Mouse (Mus musculus): ENCODE data around the gene Zswim3. TPM values are rescaled to one million over a fixed set of nuclear protein-coding genes. Genes with fewer than 3 reads are reported as not detected.
"Not testable (repeated sequence)": the region's sequence is repeated elsewhere in the genome, so short reads cannot be mapped to it uniquely, and the experiment has no call there.

Gene Zswim3
- polyA plus RNA-seq, 1 experiment = 18.0 TPM

DNA sequence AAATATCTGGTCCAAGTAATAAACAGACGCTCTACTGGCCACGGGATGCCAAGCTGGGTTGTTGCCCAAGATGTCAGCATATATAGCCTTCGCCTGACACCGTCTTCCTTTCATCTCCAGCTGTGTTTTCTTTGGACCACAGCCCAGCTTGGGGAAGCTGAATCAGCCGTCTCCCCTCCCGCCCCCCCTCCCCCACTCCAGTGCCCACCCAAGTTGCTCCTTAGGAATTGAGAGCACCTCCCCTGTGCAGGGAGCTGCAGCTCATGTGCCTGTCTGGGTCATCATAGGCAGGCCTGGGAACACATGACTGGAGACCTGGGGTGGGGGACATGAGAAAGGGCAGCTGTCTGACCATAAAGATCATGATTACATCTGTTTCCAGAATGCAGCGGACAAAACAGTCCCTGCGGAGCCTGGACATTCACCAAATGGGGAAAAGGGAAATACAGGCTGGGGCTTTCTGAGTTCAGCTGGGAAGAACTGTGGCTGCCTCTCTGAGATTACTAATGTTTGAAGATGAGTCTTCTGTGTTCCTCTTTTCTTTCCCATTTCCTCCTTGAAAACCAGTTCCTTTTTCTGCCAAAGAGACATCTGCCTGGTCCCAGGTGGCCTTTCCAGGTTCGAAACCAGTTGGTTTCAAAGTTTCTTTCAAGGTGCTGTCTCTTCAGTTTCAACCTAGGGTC, 57.4 kb downstream of the Zswim3 start:
- H3K27me3 ChIP-seq (ENCODE audit: control insufficient read depth, insufficient read depth, low read length) = no peaks in the 10 kb centered on the region
- H3K4me1 ChIP-seq (ENCODE audit: control insufficient read depth, insufficient read depth, low read length) = peaks cover 5% of the 10 kb centered on the region
- H3K36me3 ChIP-seq (ENCODE audit: control insufficient read depth, insufficient read depth, low read length) = no peaks in the 10 kb centered on the region
- TF ChIP-seq CTCF (IDR thresholded peaks at IDR 0.05; ENCODE audit: control insufficient read depth, insufficient read depth, insufficient replicate concordance, low read depth, low read length) (no peak), POLR2A (IDR thresholded peaks at IDR 0.05; ENCODE audit: control insufficient read depth, low read depth, low read length) (no peak)
- H3K27ac ChIP-seq (ENCODE audit: control insufficient read depth, insufficient read depth, low read depth, low read length) = peak overlapping the region; percentile 72
- no peak overlapping the region for H3K4me3 ChIP-seq (ENCODE audit: control insufficient read depth, low read depth, low read length)

DNA sequence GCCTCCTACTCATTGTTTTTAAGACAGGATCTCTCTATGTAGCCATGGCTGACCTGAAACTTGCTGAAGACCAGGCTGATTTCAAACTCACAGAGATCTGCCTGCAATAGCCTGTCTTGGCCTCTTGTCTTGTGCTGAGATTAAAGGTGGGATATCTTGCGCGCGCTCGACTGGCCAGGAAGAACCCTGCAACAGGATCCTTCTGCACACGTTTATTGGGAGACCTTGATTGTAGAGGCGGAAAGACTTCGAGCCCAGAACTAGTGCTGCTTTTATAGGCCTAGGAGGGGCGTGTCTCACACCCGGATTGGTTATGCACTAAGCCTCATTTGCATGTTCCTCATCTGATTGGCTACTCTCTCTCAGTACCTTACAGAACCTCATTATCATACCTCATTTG, 58.5 kb downstream of the Zswim3 start:
- not testable (repeated sequence) for H3K36me3 ChIP-seq (ENCODE audit: control insufficient read depth, insufficient read depth, low read length); H3K27me3 ChIP-seq (ENCODE audit: control insufficient read depth, insufficient read depth, low read length); H3K4me3 ChIP-seq (ENCODE audit: control insufficient read depth, low read depth, low read length); H3K27ac ChIP-seq (ENCODE audit: control insufficient read depth, insufficient read depth, low read depth, low read length)
- peaks cover 10% of the 10 kb centered on the region for H3K4me1 ChIP-seq (ENCODE audit: control insufficient read depth, insufficient read depth, low read length)

DNA sequence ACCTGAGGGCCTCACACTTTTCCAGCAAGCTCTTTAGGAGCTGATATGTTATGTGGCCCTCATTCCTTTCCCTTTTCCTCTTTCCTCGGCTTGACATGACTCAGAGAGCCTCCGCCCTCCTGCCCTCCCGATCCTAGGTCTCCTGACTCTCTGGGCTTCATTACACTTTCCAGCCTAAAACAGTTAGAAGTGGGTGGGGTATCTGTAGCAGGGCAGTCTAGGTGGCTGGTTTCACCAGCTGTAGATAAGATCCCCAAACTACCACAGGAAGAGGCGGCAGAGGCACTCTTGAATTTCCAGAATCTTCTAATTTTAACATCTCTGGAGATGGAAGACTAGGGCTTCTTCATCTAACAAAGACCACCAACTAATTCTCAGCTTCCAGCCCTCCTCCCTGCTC, 59.7 kb downstream of the Zswim3 start:
- Histone ChIP-seq H3K27ac (ENCODE audit: control insufficient read depth, insufficient read depth, low read depth, low read length) (no peak overlapping the region), H3K36me3 (ENCODE audit: control insufficient read depth, insufficient read depth, low read length) (no peaks in the 10 kb centered on the region), H3K4me3 (ENCODE audit: control insufficient read depth, low read depth, low read length) (no peak overlapping the region), H3K27me3 (ENCODE audit: control insufficient read depth, insufficient read depth, low read length) (no peaks in the 10 kb centered on the region), H3K4me1 (ENCODE audit: control insufficient read depth, insufficient read depth, low read length) (peaks cover 10% of the 10 kb centered on the region)
- no peak for TF ChIP-seq CTCF (IDR thresholded peaks at IDR 0.05; ENCODE audit: control insufficient read depth, insufficient read depth, insufficient replicate concordance, low read depth, low read length)
- TF ChIP-seq POLR2A (IDR thresholded peaks at IDR 0.05; ENCODE audit: control insufficient read depth, low read depth, low read length) = no peak

DNA sequence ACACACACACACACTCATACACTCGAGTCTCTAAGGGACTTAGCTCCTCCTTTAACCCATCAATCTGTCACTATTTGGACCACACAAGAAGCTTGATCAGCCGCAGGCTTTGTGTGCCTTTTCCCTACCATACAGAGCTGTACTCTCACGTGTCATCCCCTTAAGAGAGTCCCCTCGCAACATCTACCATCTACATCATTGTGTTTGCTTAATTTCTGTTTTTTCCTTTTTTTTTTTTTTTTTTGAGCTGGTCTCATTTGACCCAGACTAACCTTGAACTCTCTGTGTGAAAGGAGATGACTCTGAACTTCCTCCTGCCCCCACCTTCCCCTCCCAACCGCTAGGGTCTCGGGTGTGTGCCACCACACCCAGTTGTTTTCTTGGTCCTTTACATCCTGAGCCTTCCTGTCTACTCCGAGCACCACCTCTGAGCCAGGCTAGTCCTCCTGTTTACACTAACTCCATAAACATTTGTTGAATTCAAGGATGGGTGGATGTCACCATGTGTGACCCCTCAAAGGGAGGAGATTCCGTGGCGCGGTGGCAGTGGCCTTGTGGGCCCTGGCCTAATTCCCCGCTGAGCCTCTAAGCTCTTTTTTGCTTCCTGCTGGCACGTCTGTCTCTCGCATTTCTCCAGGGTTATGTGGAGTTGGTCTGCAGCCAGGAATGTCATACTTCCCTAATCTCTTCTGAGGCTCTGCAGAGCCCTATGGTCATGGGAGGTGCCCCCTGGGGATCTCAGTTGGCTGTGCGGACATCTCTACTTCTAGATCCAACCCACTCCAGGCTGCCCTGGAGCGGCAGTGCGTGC, 62.0 kb downstream of the Zswim3 start:
- Histone ChIP-seq H3K27me3 (ENCODE audit: control insufficient read depth, insufficient read depth, low read length) (no peaks in the 10 kb centered on the region), H3K36me3 (ENCODE audit: control insufficient read depth, insufficient read depth, low read length) (no peaks in the 10 kb centered on the region), H3K4me1 (ENCODE audit: control insufficient read depth, insufficient read depth, low read length) (peaks cover 10% of the 10 kb centered on the region), H3K27ac (ENCODE audit: control insufficient read depth, insufficient read depth, low read depth, low read length) (peak overlapping the region; percentile 63), H3K4me3 (ENCODE audit: control insufficient read depth, low read depth, low read length) (no peak overlapping the region)
- TF ChIP-seq CTCF (IDR thresholded peaks at IDR 0.05; ENCODE audit: control insufficient read depth, insufficient read depth, insufficient replicate concordance, low read depth, low read length) (no peak), POLR2A (IDR thresholded peaks at IDR 0.05; ENCODE audit: control insufficient read depth, low read depth, low read length) (no peak)

DNA sequence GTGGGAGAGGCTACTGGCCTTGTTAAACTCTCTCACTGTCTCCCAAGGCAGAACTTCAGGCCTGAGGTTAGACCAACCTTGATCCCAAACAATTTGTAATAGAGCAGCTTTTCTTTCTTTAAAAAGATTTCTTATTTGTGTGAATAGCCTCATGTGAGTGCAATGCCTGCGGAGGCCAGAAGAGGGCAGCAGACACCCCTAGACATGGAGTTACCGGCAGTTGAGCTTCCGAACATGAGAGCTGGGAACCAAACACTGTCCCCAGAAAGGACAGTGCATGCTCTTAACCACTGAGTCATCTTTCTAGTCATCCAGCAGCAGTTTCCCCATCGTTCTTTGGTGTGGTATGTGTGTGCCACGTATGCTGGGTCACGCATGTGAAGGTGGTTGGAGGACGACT, 62.7 kb downstream of the Zswim3 start:
- Histone ChIP-seq H3K4me1 (ENCODE audit: control insufficient read depth, insufficient read depth, low read length) (peaks cover 10% of the 10 kb centered on the region), H3K27ac (ENCODE audit: control insufficient read depth, insufficient read depth, low read depth, low read length) (peak overlapping the region; percentile 63), H3K4me3 (ENCODE audit: control insufficient read depth, low read depth, low read length) (peak overlapping the region; percentile 62; the same call in 1 of the 2 replicates), H3K27me3 (ENCODE audit: control insufficient read depth, insufficient read depth, low read length) (no peaks in the 10 kb centered on the region), H3K36me3 (ENCODE audit: control insufficient read depth, insufficient read depth, low read length) (no peaks in the 10 kb centered on the region)
- TF ChIP-seq CTCF (IDR thresholded peaks at IDR 0.05; ENCODE audit: control insufficient read depth, insufficient read depth, insufficient replicate concordance, low read depth, low read length) (peak; percentile 86; the same call in 1 of the 2 replicates), POLR2A (IDR thresholded peaks at IDR 0.05; ENCODE audit: control insufficient read depth, low read depth, low read length) (no peak)

DNA sequence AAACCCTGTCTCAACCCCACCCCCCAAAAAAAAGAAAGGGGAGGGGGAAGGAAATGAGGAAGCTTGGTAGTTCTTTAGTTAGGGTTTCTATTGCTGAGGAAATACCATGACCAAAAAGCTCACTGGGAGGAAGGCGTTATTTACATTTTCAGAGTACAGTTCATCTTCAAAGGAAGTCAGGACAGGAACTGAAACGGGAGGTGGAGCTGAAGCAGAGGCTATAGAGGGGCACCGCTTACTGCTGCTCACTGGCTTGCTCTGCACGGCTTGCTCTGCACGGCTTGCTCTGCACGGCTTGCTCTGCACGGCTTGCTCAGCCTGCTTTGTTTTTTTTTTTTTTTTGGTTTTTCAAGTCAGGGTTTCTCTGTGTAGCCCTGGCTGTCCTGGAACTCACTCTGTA, 63.6 kb downstream of the Zswim3 start:
- H3K4me1 ChIP-seq (ENCODE audit: control insufficient read depth, insufficient read depth, low read length) = peaks cover 10% of the 10 kb centered on the region
- H3K27ac ChIP-seq (ENCODE audit: control insufficient read depth, insufficient read depth, low read depth, low read length) = no peak overlapping the region
- no peak overlapping the region for H3K4me3 ChIP-seq (ENCODE audit: control insufficient read depth, low read depth, low read length)
- TF ChIP-seq POLR2A (IDR thresholded peaks at IDR 0.05; ENCODE audit: control insufficient read depth, low read depth, low read length) (no peak), CTCF (IDR thresholded peaks at IDR 0.05; ENCODE audit: control insufficient read depth, insufficient read depth, insufficient replicate concordance, low read depth, low read length) (no peak)
- H3K27me3 ChIP-seq (ENCODE audit: control insufficient read depth, insufficient read depth, low read length) = no peaks in the 10 kb centered on the region
- H3K36me3 ChIP-seq (ENCODE audit: control insufficient read depth, insufficient read depth, low read length) = no peaks in the 10 kb centered on the region

Other genes starting within 250 kb of the Zswim3 start
- 0.51 and 0.72 TPM in 2 replicates for gene Wfdc2, start 242.7 kb upstream of the Zswim3 start, polyA plus RNA-seq (2012; rRNA removed)
- gene Spint3, start 231.6 kb upstream of the Zswim3 start, polyA plus RNA-seq (2012; rRNA removed) = 37.5 TPM in 1 of 2 replicates, not detected in the other
- 23.9 and 25.0 TPM in 2 replicates for gene Wfdc6a, start 219.7 kb upstream of the Zswim3 start, polyA plus RNA-seq (2012; rRNA removed)
- 52.4 and 70.8 TPM in 2 replicates for gene Eppin, start 211.5 kb upstream of the Zswim3 start, polyA plus RNA-seq (2012; rRNA removed)
- 2.4 and 17.5 TPM in 2 replicates for gene Wfdc6b, start 191.6 kb upstream of the Zswim3 start, polyA plus RNA-seq (2012; rRNA removed)
- 3.8 and 15.4 TPM in 2 replicates for gene Wfdc8, start 191.5 kb upstream of the Zswim3 start, polyA plus RNA-seq (2012; rRNA removed)
- 0.12 and 33.5 TPM in 2 replicates for gene Wfdc16, start 166.3 kb upstream of the Zswim3 start, polyA plus RNA-seq (2012; rRNA removed)
- gene Wfdc10, start 149.1 kb upstream of the Zswim3 start, polyA plus RNA-seq (2012; rRNA removed) = 163 and 447 TPM in 2 replicates
- gene Wfdc9, start 148.5 kb upstream of the Zswim3 start, polyA plus RNA-seq (2012; rRNA removed) = 0.48 and 29.2 TPM in 2 replicates
- gene Wfdc11, start 131.0 kb upstream of the Zswim3 start, polyA plus RNA-seq (2012; rRNA removed) = 0.20 TPM in 1 of 2 replicates, not detected in the other
- 0.32 and 36.5 TPM in 2 replicates for gene Wfdc13, start 120.0 kb upstream of the Zswim3 start, polyA plus RNA-seq (2012; rRNA removed)
- not detected in 2 replicates for gene Spint4, start 106.6 kb upstream of the Zswim3 start, polyA plus RNA-seq (2012; rRNA removed)
- gene Spint5, start 89.8 kb upstream of the Zswim3 start, polyA plus RNA-seq (2012; rRNA removed) = 0.69 and 0.93 TPM in 2 replicates
- gene Wfdc3, start 59.2 kb upstream of the Zswim3 start, polyA plus RNA-seq (2012; rRNA removed) = 118 and 120 TPM in 2 replicates
- 32.4 and 43.1 TPM in 2 replicates for gene Dnttip1, start 59.1 kb upstream of the Zswim3 start, polyA plus RNA-seq (2012; rRNA removed)
- gene Ube2c, start 35.2 kb upstream of the Zswim3 start, polyA plus RNA-seq (2012; rRNA removed) = 57.7 and 60.0 TPM in 2 replicates
- 0.89 and 5.6 TPM in 2 replicates for gene Tnnc2, start 25.1 kb upstream of the Zswim3 start, polyA plus RNA-seq (2012; rRNA removed)
- 9.7 and 11.9 TPM in 2 replicates for gene Snx21, start 19.3 kb upstream of the Zswim3 start, polyA plus RNA-seq (2012; rRNA removed)
- 45.6 and 47.9 TPM in 2 replicates for gene Acot8, start 216 bp upstream of the Zswim3 start, polyA plus RNA-seq (2012; rRNA removed)
- 25.3 and 26.0 TPM in 2 replicates for gene Zswim1, start 17.6 kb downstream of the Zswim3 start, polyA plus RNA-seq (2012; rRNA removed)
- gene Spata25, start 23.4 kb downstream of the Zswim3 start, polyA plus RNA-seq (2012; rRNA removed) = 154 and 173 TPM in 2 replicates
- 22.7 and 25.9 TPM in 2 replicates for gene Ctsa, start 27.8 kb downstream of the Zswim3 start, polyA plus RNA-seq (2012; rRNA removed)
- gene Neurl2, start 28.4 kb downstream of the Zswim3 start, polyA plus RNA-seq (2012; rRNA removed) = 1.2 and 1.3 TPM in 2 replicates
- gene Pltp, start 52.6 kb downstream of the Zswim3 start, polyA plus RNA-seq (2012; rRNA removed) = 18.0 and 23.7 TPM in 2 replicates
- gene Pcif1, start 74.2 kb downstream of the Zswim3 start, polyA plus RNA-seq (2012; rRNA removed) = 17.0 and 19.3 TPM in 2 replicates
- gene Zfp335, start 106.7 kb downstream of the Zswim3 start, polyA plus RNA-seq (2012; rRNA removed) = 9.8 and 10.6 TPM in 2 replicates
- 0.37 and 0.61 TPM in 2 replicates for gene Mmp9, start 135.7 kb downstream of the Zswim3 start, polyA plus RNA-seq (2012; rRNA removed)
- 15.9 and 16.6 TPM in 2 replicates for gene Slc12a5, start 155.7 kb downstream of the Zswim3 start, polyA plus RNA-seq (2012; rRNA removed)
- gene Ncoa5, start 229.8 kb downstream of the Zswim3 start, polyA plus RNA-seq (2012; rRNA removed) = 37.0 and 40.3 TPM in 2 replicates